Comparison of ENCODE assay signal across 8 mouse cellular contexts in genomic region chr6:137872055-137872735, GRCm38 (mm10).
DNase-seq lines count a peak whose midpoint lies in the region; ATAC-seq and TF ChIP-seq lines count a peak whose summit lies in the region.

No protein-coding gene starts in this region.

- no peak overlapping the region for H3K4me3 ChIP-seq in ES-E14 (ENCODE audit: insufficient read depth in 1 of 2, low read depth in 1 of 2, low read length in 2 of 2, poor library complexity in 1 of 2, severe bottlenecking in 1 of 2)
- H3K4me3 ChIP-seq in cerebellum, adult 2 months (replicated peaks; ENCODE audit: insufficient read depth, low read depth, low read length), result no peak overlapping the region
- no peak overlapping the region for H3K4me3 ChIP-seq in hindbrain, embryonic 13.5 days
- no peak overlapping the region for H3K4me3 ChIP-seq in lung, postnatal 0 days (ENCODE audit: low read depth, low read length)

- no peaks in the 10 kb centered on the region for H3K36me3 ChIP-seq in ES-E14 (ENCODE audit: control insufficient read depth, insufficient read depth, low read length, poor library complexity, severe bottlenecking)
- no peaks in the 10 kb centered on the region for H3K36me3 ChIP-seq in hindbrain, embryonic 13.5 days
- no peaks in the 10 kb centered on the region for H3K36me3 ChIP-seq in lung, postnatal 0 days (ENCODE audit: insufficient read depth, low read length)

- TF ChIP-seq POLR2A in cerebellum, adult 2 months (IDR thresholded peaks at IDR 0.05; ENCODE audit: borderline replicate concordance, insufficient read depth, low read length), result no peak

- no peaks in the 10 kb centered on the region for H3K27me3 ChIP-seq in cerebellum, adult 2 months (ENCODE audit: control insufficient read depth, insufficient read depth, low read length)
- no peaks in the 10 kb centered on the region for H3K27me3 ChIP-seq in hindbrain, embryonic 13.5 days
- H3K27me3 ChIP-seq in lung, postnatal 0 days (replicated peaks; ENCODE audit: insufficient read depth, low read length), result no peaks in the 10 kb centered on the region

- peak; percentile 77 for DNase-seq in ES-E14 (ENCODE audit: low read depth, low spot score)
- peak; percentile 13 to 15 for DNase-seq in cerebellum, adult 2 months
- peak; percentile 67 for DNase-seq in layer of hippocampus, adult 9-11 months
- DNase-seq in lung, postnatal 0 days (ENCODE audit: low spot score), result peak; percentile 78
- peak; percentile 66 for DNase-seq in retina, postnatal 1 day
- no peak for DNase-seq in T-cell, adult 2 months (ENCODE audit: low spot score)

- ATAC-seq in frontal cortex, adult (ENCODE audit: low TSS enrichment), result peak; percentile 85
- ATAC-seq in hindbrain, embryonic 13.5 days (ENCODE audit: low FRiP score), result peak; percentile 57; the same call in 1 of the 2 replicates
- ATAC-seq in lung, postnatal 0 days, result peak; percentile 28; the same call in 1 of the 2 replicates

- H3K27ac ChIP-seq in ES-E14 (ENCODE audit: insufficient read depth, low read depth, low read length, poor library complexity, severe bottlenecking), result no peak overlapping the region
- H3K27ac ChIP-seq in cerebellum, adult 2 months (ENCODE audit: insufficient read depth, low read length), result no peak overlapping the region
- H3K27ac ChIP-seq in hindbrain, embryonic 13.5 days, result no peak overlapping the region
- no peak overlapping the region for H3K27ac ChIP-seq in lung, postnatal 0 days (ENCODE audit: low read length)

- peak; percentile 55; the same call in 1 of the 2 replicates for TF ChIP-seq CTCF in cerebellum, adult 2 months (IDR thresholded peaks at IDR 0.05; ENCODE audit: borderline replicate concordance, insufficient read depth, low read depth, low read length)
- peak; percentile 87 for TF ChIP-seq CTCF in lung, postnatal 0 days (IDR thresholded peaks at IDR 0.05)

- no peaks in the 10 kb centered on the region for H3K4me1 ChIP-seq in ES-E14 (ENCODE audit: control insufficient read depth in 2 of 2, insufficient read depth in 2 of 2, low read length in 2 of 2, poor library complexity in 1 of 2)
- H3K4me1 ChIP-seq in cerebellum, adult 2 months (ENCODE audit: control insufficient read depth, insufficient read depth, low read length), result no peaks in the 10 kb centered on the region
- H3K4me1 ChIP-seq in hindbrain, embryonic 13.5 days (replicated peaks), result no peaks in the 10 kb centered on the region
- H3K4me1 ChIP-seq in lung, postnatal 0 days (ENCODE audit: insufficient read depth, low read depth, low read length), result no peaks in the 10 kb centered on the region

- no peaks in the 10 kb centered on the region for H3K9me3 ChIP-seq in ES-E14 (ENCODE audit: control insufficient read depth, insufficient read depth, low read depth, low read length)
- H3K9me3 ChIP-seq in hindbrain, embryonic 13.5 days, result no peaks in the 10 kb centered on the region
- H3K9me3 ChIP-seq in lung, postnatal 0 days (ENCODE audit: low read length), result no peaks in the 10 kb centered on the region

- TF ChIP-seq EP300 in lung, postnatal 0 days (IDR thresholded peaks at IDR 0.05), result no peak

- H3K9ac ChIP-seq in ES-E14 (ENCODE audit: insufficient read depth, low read depth, low read length, poor library complexity, severe bottlenecking), result no peak overlapping the region
- no peak overlapping the region for H3K9ac ChIP-seq in hindbrain, embryonic 13.5 days
- H3K9ac ChIP-seq in lung, postnatal 0 days (replicated peaks; ENCODE audit: low read depth), result no peak overlapping the region

- WGBS in cerebellum, adult 2 months, result 38% methylated on average over 17 of the region's 17 CpGs
- WGBS in hindbrain, embryonic 13.5 days, result 34% methylated on average over 17 of the region's 17 CpGs
- WGBS in lung, postnatal 0 days, result 24% methylated on average over 17 of the region's 17 CpGs

- H3K4me2 ChIP-seq in hindbrain, embryonic 13.5 days, result peak overlapping the region; percentile 25; the same call in 1 of the 2 replicates
- 0 out of 2 replicates have a peak overlapping the region, but pooled peaks have one; percentile 32 for H3K4me2 ChIP-seq in lung, postnatal 0 days (replicated peaks; ENCODE audit: low read depth, low read length)

- in situ Hi-C loops in ES-E14 (cut with MboI; ENCODE audit: low sequenced_read_pairs in 2 of 2, unreplicated experiment in 2 of 2), result no loop called here

TF ChIP-seq in ES-E14, 5 proteins besides CTCF, POLR2A, EP300 and RAD21:
- no peak for TF ChIP-seq CHD2 (IDR thresholded peaks at IDR 0.05; ENCODE audit: low read depth, low read length)
- peak; percentile 16; the same call in 1 of the 2 replicates for TF ChIP-seq ZC3H11A (IDR thresholded peaks at IDR 0.05; ENCODE audit: borderline replicate concordance, low read depth, low read length)
TF ChIP-seq in ES-E14: peak in this region for 1.

Comparison
In these comparisons a context has a peak if more than half of its experiments do, and no peak if none do; other contexts are left out.
1. ATAC-seq: peak in every context shown above with its lines; median percentile 85 in frontal cortex, adult; 57 in hindbrain, embryonic 13.5 days; 28 in lung, postnatal 0 days.